Mouse (Mus musculus) heart, adult 11 months (tissue): ENCODE measurements at regions not wholly inside any gene's neighbourhood (a gene's known extent, or its start where the extent isn't known, plus 50 kb on each side); places are given as distances from the start of the nearest gene placed in this dataset.

Experiments used
- DNase-seq: peaks from one replicate; pipeline ENCODE4 v3.0.0; 2022

DNA sequence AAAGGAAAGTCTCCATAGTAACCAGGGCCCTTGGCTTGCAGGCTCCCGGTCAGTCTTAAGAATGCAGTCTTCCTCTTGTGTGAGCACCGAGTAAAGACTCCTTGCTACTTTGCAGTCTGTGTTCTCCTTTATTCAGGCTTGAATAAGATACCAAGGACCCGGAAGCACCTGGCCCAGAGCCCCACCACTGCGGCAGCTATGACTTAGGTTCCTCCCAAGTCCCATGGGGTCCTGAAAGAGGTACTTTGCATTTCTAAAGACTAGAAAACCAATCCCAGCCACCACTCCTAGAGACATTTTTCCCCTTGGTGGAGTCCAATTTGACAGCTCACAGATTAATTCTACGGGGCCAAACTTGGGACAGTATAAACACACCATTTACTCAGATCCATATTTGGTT, 51.7 kb upstream of the Tspan11 start:
- peak; percentile 64 for DNase-seq

GRCm38 (mm10) chr6:127828344-127828743, 59.0 kb upstream of the Tspan11 start:
- DNase-seq: peak; percentile 44

GRCm38 (mm10) chr6:127825503-127825902, 56.2 kb upstream of the Prmt8 start:
- peak; percentile 71 for DNase-seq

DNA sequence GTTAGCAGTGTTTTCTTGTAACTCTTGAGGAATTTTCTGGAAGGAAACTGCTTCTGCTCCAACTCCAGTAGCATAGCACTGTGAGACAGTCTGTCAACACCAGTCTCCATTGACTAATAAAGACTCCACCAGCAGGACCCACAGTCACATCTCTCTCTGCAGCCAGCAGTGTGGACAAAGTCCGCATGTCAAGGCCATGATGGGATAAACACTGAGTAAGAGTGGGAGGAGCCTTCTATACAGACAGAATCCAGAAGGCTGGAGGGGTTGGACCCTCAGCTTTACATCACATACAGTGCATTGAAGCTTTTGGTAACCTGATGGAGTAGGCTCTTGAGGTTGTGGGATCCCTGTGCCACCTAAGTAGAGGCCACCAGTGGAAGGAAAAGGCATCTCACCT, 54.4 kb upstream of the Prmt8 start:
- DNase-seq: no peak

- no peak for DNase-seq
Measured at GRCm38 (mm10) chr6:127820523-127820922, 51.3 kb upstream of the Prmt8 start.
